Mouse (Mus musculus): ENCODE data around the gene Adipoq.

DNA sequence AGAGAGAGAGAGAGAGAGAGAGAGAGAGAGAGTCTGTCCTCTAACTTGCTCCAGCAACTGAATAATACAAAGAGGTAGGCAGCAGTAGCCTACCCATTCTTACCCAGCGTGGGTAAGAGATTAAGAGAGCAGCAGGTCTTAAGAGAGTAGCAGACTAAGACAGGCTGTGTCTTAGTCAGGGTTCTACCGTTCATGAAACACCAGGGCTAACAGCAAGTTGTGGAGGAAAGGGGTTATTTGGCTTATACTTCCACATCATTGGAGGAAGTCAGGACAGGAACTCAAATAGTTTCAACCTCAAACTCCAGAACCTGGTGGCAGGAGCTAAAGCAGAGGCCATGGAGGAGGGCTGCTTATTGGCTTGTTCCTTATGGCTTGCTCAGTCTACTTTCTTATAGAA lies 42.5 kb upstream of the Adipoq start:
- no peak for TF ChIP-seq CTCF (IDR thresholded peaks at IDR 0.05)
- TF ChIP-seq POLR2A (IDR thresholded peaks at IDR 0.05; ENCODE audit: insufficient read depth, low read depth, low read length), result no peak

All from heart, adult 2 months (tissue).